Mouse (Mus musculus) hindbrain, embryonic 16.5 days (tissue): ENCODE data around the gene Akr1c21. TPM values are rescaled to one million over a fixed set of nuclear protein-coding genes. Genes with fewer than 3 reads are reported as not detected.
"Not testable (repeated sequence)": the region's sequence is repeated elsewhere in the genome, so short reads cannot be mapped to it uniquely, and the experiment has no call there.

Experiments used
- ATAC-seq: fragments of 200-750 bp; cut with Nextera tagmentation; 2 replicates; pipeline ENCODE4 v1.8.0; 2017; ENCODE audit warnings: moderate TSS enrichment, moderate library complexity
- H3K27ac ChIP-seq: fragments of 300-500 bp; sonication (generic); 2 replicates; pipeline ENCODE4 v1.5.1; 2014; ENCODE audit warnings: low read depth, mild to moderate bottlenecking, control low read depth, low read length, moderate library complexity
- H3K27me3 ChIP-seq: fragments of 300-500 bp; sonication (generic); replicated peaks from 2 replicates; pipeline ENCODE4 v1.6.1; 2014; ENCODE audit warnings: low read length; ENCODE audit not compliant: control insufficient read depth, insufficient read depth
- H3K36me3 ChIP-seq: fragments of 300-500 bp; sonication (generic); 2 replicates; pipeline ENCODE4 v1.6.1; 2014; ENCODE audit warnings: mild to moderate bottlenecking, low read length, moderate library complexity, mixed read lengths; ENCODE audit not compliant: control insufficient read depth, insufficient read depth
- H3K4me1 ChIP-seq: fragments of 300-500 bp; sonication (generic); 2 replicates; pipeline ENCODE4 v1.6.1; 2014; ENCODE audit warnings: low read depth, low read length; ENCODE audit not compliant: control insufficient read depth, insufficient read depth
- H3K4me2 ChIP-seq: fragments of 300-500 bp; sonication (generic); 2 replicates; pipeline ENCODE4 v1.6.1; 2014; ENCODE audit warnings: mild to moderate bottlenecking, low read length, control low read depth, moderate library complexity
- H3K4me3 ChIP-seq: fragments of 300-500 bp; sonication (generic); 2 replicates; pipeline ENCODE4 v1.5.1; 2014; ENCODE audit warnings: mild to moderate bottlenecking, low read length, control low read depth, moderate library complexity
- H3K9ac ChIP-seq: fragments of 300-500 bp; sonication (generic); 2 replicates; pipeline ENCODE4 v1.6.1; 2014; ENCODE audit warnings: low read depth, mild to moderate bottlenecking, control low read depth, low read length, moderate library complexity
- H3K9me3 ChIP-seq: fragments of 300-500 bp; sonication (generic); 2 replicates; pipeline ENCODE4 v1.6.1; 2014; ENCODE audit warnings: mild to moderate bottlenecking, low read length, moderate library complexity; ENCODE audit not compliant: control insufficient read depth
- WGBS: fragments of 180-500 bp; shearing (Covaris S2); extraction: QIAGEN DNeasy Blood & Tissue Kit; methylation state at CpG from one replicate; pipeline ENCODE4 v1.1.7; 2014; 5-methylcytosine and 5-hydroxymethylcytosine counted together
- polyA plus RNA-seq: library from polyadenylated mRNA; unstranded; fragments of >200 nt; fragmentation: Nextera tagmentation; extraction: Ambion mirVana; gene quantifications from 2 replicates; pipeline ENCODE4 v1.2.1, GENCODE M21; 2015

Gene Akr1c21
- not detected in 2 replicates for polyA plus RNA-seq

- no peaks in the 10 kb centered on the region for H3K27me3 ChIP-seq
- H3K4me3 ChIP-seq = no peak within 1 kb of the TSS
- no peak for ATAC-seq
- no peak within 1 kb of the TSS for H3K4me2 ChIP-seq
- no peaks in the 10 kb centered on the region for H3K4me1 ChIP-seq
- H3K27ac ChIP-seq = no peak within 1 kb of the TSS
- no peak within 1 kb of the TSS for H3K9ac ChIP-seq
- 71% methylated on average over 1 of the region's 1 CpGs for WGBS
- no peaks in the 10 kb centered on the region for H3K9me3 ChIP-seq
- H3K36me3 ChIP-seq = no peaks in the 10 kb centered on the region
These were observed at the start of gene Akr1c21 for GRCm38 (mm10) chr13:4573871-4574270. Gene Akr1c21, plus strand, starts transcription at chr13:4574075.

- H3K9me3 ChIP-seq = no peaks in the 10 kb centered on the region
- no peak for ATAC-seq
- no peak overlapping the region for H3K4me2 ChIP-seq
- no peaks in the 10 kb centered on the region for H3K4me1 ChIP-seq
- no peaks in the 10 kb centered on the region for H3K27me3 ChIP-seq
- no peak overlapping the region for H3K9ac ChIP-seq
- no peaks in the 10 kb centered on the region for H3K36me3 ChIP-seq
- no peak overlapping the region for H3K27ac ChIP-seq
- no peak overlapping the region for H3K4me3 ChIP-seq
- WGBS = 78% methylated on average over 1 of the region's 1 CpGs
These were observed 14.7 kb upstream of the Akr1c21 start for GRCm38 (mm10) chr13:4559143-4559542.

GRCm38 (mm10) chr13:4560500-4560899 lies 13.4 kb upstream of the Akr1c21 start:
- H3K4me3 ChIP-seq = no peak overlapping the region
- H3K4me2 ChIP-seq = no peak overlapping the region
- H3K27me3 ChIP-seq = no peaks in the 10 kb centered on the region
- no peaks in the 10 kb centered on the region for H3K4me1 ChIP-seq
- no peak overlapping the region for H3K27ac ChIP-seq
- no peak for ATAC-seq
- no peak overlapping the region for H3K9ac ChIP-seq
- H3K9me3 ChIP-seq = no peaks in the 10 kb centered on the region
- H3K36me3 ChIP-seq = no peaks in the 10 kb centered on the region

GRCm38 (mm10) chr13:4565996-4566395 lies 7.9 kb upstream of the Akr1c21 start:
- Histone ChIP-seq H3K4me2 (no peak overlapping the region), H3K9ac (no peak overlapping the region), H3K27me3 (no peaks in the 10 kb centered on the region), H3K27ac (no peak overlapping the region), H3K4me1 (no peaks in the 10 kb centered on the region), H3K9me3 (no peaks in the 10 kb centered on the region), H3K4me3 (no peak overlapping the region), H3K36me3 (no peaks in the 10 kb centered on the region)
- 82% methylated on average over 2 of the region's 2 CpGs for WGBS
- no peak for ATAC-seq

GRCm38 (mm10) chr13:4576921-4577320 lies 3.0 kb downstream of the Akr1c21 start:
- no peaks in the 10 kb centered on the region for H3K9me3 ChIP-seq
- 98% methylated on average over 1 of the region's 1 CpGs for WGBS
- H3K27ac ChIP-seq = no peak overlapping the region
- ATAC-seq = no peak
- H3K9ac ChIP-seq = no peak overlapping the region
- no peaks in the 10 kb centered on the region for H3K4me1 ChIP-seq
- H3K27me3 ChIP-seq = no peaks in the 10 kb centered on the region
- H3K36me3 ChIP-seq = no peaks in the 10 kb centered on the region
- H3K4me2 ChIP-seq = no peak overlapping the region
- H3K4me3 ChIP-seq = no peak overlapping the region

GRCm38 (mm10) chr13:4603431-4603830 lies 29.6 kb downstream of the Akr1c21 start:
- not testable (repeated sequence) for H3K27me3 ChIP-seq, H3K4me2 ChIP-seq, ATAC-seq, H3K4me1 ChIP-seq, H3K9ac ChIP-seq, H3K9me3 ChIP-seq, H3K4me3 ChIP-seq, H3K27ac ChIP-seq, H3K36me3 ChIP-seq
- 73% methylated on average over 3 of the region's 3 CpGs for WGBS

GRCm38 (mm10) chr13:4606821-4607220 lies 32.9 kb downstream of the Akr1c21 start:
- H3K9me3 ChIP-seq = no peaks in the 10 kb centered on the region
- H3K27ac ChIP-seq = no peak overlapping the region
- no peak overlapping the region for H3K9ac ChIP-seq
- WGBS = 92% methylated on average over 4 of the region's 4 CpGs
- H3K4me1 ChIP-seq = no peaks in the 10 kb centered on the region
- no peak overlapping the region for H3K4me2 ChIP-seq
- no peaks in the 10 kb centered on the region for H3K27me3 ChIP-seq
- ATAC-seq = no peak
- no peaks in the 10 kb centered on the region for H3K36me3 ChIP-seq
- H3K4me3 ChIP-seq = no peak overlapping the region

- ATAC-seq = no peak
- peak overlapping the region; percentile 74 for H3K4me3 ChIP-seq
- 15% methylated on average over 9 of the region's 9 CpGs for WGBS
- H3K9me3 ChIP-seq = no peaks in the 10 kb centered on the region
- H3K9ac ChIP-seq = peak overlapping the region; percentile 84
- H3K4me1 ChIP-seq = no peaks in the 10 kb centered on the region
- H3K27me3 ChIP-seq = no peaks in the 10 kb centered on the region
- H3K4me2 ChIP-seq = peak overlapping the region; percentile 58
- H3K36me3 ChIP-seq = no peaks in the 10 kb centered on the region
- H3K27ac ChIP-seq = peak overlapping the region; percentile 83
These were observed 34.7 kb downstream of the Akr1c21 start for GRCm38 (mm10) chr13:4608530-4608929.

GRCm38 (mm10) chr13:4608961-4609409 lies 35.1 kb downstream of the Akr1c21 start, which contains the start of gene Akr1e1:
Gene Akr1e1, minus strand, starts transcription at chr13:4609174.
- WGBS = 4% methylated on average over 10 of the region's 10 CpGs
- no peaks in the 10 kb centered on the region for H3K36me3 ChIP-seq
- H3K9me3 ChIP-seq = no peaks in the 10 kb centered on the region
- H3K4me1 ChIP-seq = no peaks in the 10 kb centered on the region
- peak; percentile 100 for ATAC-seq
- H3K4me2 ChIP-seq = peak within 1 kb of the TSS; percentile 58
- peak within 1 kb of the TSS; percentile 84 for H3K9ac ChIP-seq
- peak within 1 kb of the TSS; percentile 83 for H3K27ac ChIP-seq
- no peaks in the 10 kb centered on the region for H3K27me3 ChIP-seq
- H3K4me3 ChIP-seq = peak within 1 kb of the TSS; percentile 74

GRCm38 (mm10) chr13:4610902-4611301 lies 37.0 kb downstream of the Akr1c21 start:
- Histone ChIP-seq H3K9ac (no peak overlapping the region), H3K4me3 (no peak overlapping the region), H3K27me3 (no peaks in the 10 kb centered on the region), H3K4me2 (no peak overlapping the region), H3K4me1 (no peaks in the 10 kb centered on the region), H3K27ac (no peak overlapping the region), H3K36me3 (no peaks in the 10 kb centered on the region), H3K9me3 (no peaks in the 10 kb centered on the region)
- no peak for ATAC-seq
